Mouse (Mus musculus): ENCODE data around the gene Dguok. TPM values are rescaled to one million over a fixed set of nuclear protein-coding genes. Genes with fewer than 3 reads are reported as not detected.

The Dguok gene
- polyA plus RNA-seq, 1 experiment from 2014 or later = 63.6 TPM

GRCm38 (mm10) chr6:83435174-83435573 is 71.6 kb downstream of the Dguok start:
- Histone ChIP-seq H3K4me3 (peak overlapping the region; percentile 7; the same call in 1 of the 2 replicates), H3K27ac (peak overlapping the region; percentile 80), H3K27me3 (ENCODE audit: poor library complexity, severe bottlenecking) (no peaks in the 10 kb centered on the region), H3K36me3 (replicated peaks) (peaks cover 77% of the 10 kb centered on the region), H3K9me3 (no peaks in the 10 kb centered on the region), H3K4me1 (peaks cover 89% of the 10 kb centered on the region)
- peak; percentile 59 for DNase-seq (ENCODE audit: extremely low spot score, low spot score)
- 14% methylated on average over 5 of the region's 5 CpGs for WGBS

DNA sequence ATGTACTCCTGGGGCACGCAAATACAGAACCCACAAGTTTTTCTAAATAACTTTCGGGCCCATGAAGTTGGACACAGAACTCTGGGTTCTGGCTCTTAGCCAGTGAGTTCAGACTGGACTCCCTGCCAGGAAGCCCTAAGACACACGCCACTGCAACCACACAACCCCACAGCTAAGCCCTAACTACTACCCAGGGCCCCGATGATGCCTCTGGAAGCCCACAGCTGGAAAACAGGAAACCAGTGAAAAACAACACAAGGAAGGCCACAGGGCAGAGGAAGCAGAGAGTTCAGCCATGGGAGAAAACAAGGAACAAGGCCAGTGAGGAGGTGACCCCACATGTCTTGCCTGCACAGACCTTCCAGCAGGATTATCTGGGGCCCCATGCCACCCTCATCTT is 73.2 kb downstream of the Dguok start:
- Histone ChIP-seq H3K4me1 (peaks cover 89% of the 10 kb centered on the region), H3K27me3 (ENCODE audit: poor library complexity, severe bottlenecking) (no peaks in the 10 kb centered on the region), H3K27ac (no peak overlapping the region), H3K36me3 (replicated peaks) (peaks cover 75% of the 10 kb centered on the region), H3K9me3 (no peaks in the 10 kb centered on the region), H3K4me3 (no peak overlapping the region)
- no peak for DNase-seq (ENCODE audit: extremely low spot score, low spot score)
- 95% methylated on average over 4 of the region's 4 CpGs for WGBS

DNA sequence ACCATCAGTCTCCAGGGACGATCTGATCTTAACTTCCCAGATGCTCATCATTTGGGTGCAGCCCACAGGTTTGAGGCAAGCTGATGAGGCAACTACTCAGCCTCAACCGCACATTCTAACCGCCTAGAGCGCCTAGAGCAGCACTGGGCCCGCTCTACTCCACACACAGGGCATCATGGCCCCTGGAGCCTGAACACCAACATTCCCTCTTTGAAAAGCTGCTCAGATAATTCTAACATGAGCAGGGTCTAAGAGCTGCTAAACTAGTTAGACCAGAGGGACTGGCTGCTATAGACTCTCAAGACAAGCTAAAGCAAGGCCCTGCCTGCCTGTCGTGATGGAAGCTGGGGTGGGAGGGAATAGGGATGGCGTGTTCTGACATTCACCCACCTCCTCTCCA is 73.8 kb downstream of the Dguok start:
- peaks cover 75% of the 10 kb centered on the region for H3K36me3 ChIP-seq (replicated peaks)
- H3K4me1 ChIP-seq = peaks cover 89% of the 10 kb centered on the region
- WGBS = 88% methylated on average over 7 of the region's 7 CpGs
- H3K27ac ChIP-seq = no peak overlapping the region
- no peak overlapping the region for H3K4me3 ChIP-seq
- H3K27me3 ChIP-seq (ENCODE audit: poor library complexity, severe bottlenecking) = no peaks in the 10 kb centered on the region
- no peak for DNase-seq (ENCODE audit: extremely low spot score, low spot score)
- H3K9me3 ChIP-seq = no peaks in the 10 kb centered on the region

Other genes with a start within 250 kb of the Dguok start
- gene Mthfd2, start 181.1 kb downstream of the Dguok start, polyA plus RNA-seq (2016; fragmentation: Nextera tagmentation; extraction: Ambion mirVana) = 64.5 and 65.7 TPM in 2 replicates
- 55.2 and 59.3 TPM in 2 replicates for gene Mob1a, start 181.0 kb downstream of the Dguok start, polyA plus RNA-seq (2016; fragmentation: Nextera tagmentation; extraction: Ambion mirVana)
- gene Bola3, start 157.8 kb downstream of the Dguok start, polyA plus RNA-seq (2016; fragmentation: Nextera tagmentation; extraction: Ambion mirVana) = 168 and 172 TPM in 2 replicates
- 37.3 and 38.3 TPM in 2 replicates for gene Tet3, start 47.9 kb downstream of the Dguok start, polyA plus RNA-seq (2016; fragmentation: Nextera tagmentation; extraction: Ambion mirVana)
- gene Actg2, start 29.3 kb upstream of the Dguok start, polyA plus RNA-seq (2016; fragmentation: Nextera tagmentation; extraction: Ambion mirVana) = 0.12 and 0.26 TPM in 2 replicates
- 12.7 and 13.9 TPM in 2 replicates for gene Stambp, start 65.8 kb upstream of the Dguok start, polyA plus RNA-seq (2016; fragmentation: Nextera tagmentation; extraction: Ambion mirVana)
- not detected in 2 replicates for gene Clec4f, start 149.2 kb upstream of the Dguok start, polyA plus RNA-seq (2016; fragmentation: Nextera tagmentation; extraction: Ambion mirVana)
- gene Cd207, start 170.9 kb upstream of the Dguok start, polyA plus RNA-seq (2016; fragmentation: Nextera tagmentation; extraction: Ambion mirVana) = not detected in 2 replicates
- gene Vax2, start 204.3 kb upstream of the Dguok start, polyA plus RNA-seq (2016; fragmentation: Nextera tagmentation; extraction: Ambion mirVana) = 3.3 and 4.4 TPM in 2 replicates
- gene Atp6v1b1, start 236.0 kb upstream of the Dguok start, polyA plus RNA-seq (2016; fragmentation: Nextera tagmentation; extraction: Ambion mirVana) = not detected in 2 replicates

All from forebrain, embryonic 10.5 days (tissue).